Mouse (Mus musculus): ENCODE measurements at regions not wholly inside any gene's neighbourhood (a gene's known extent, or its start where the extent isn't known, plus 50 kb on each side); places are given as distances from the start of the nearest gene placed in this dataset.

DNA sequence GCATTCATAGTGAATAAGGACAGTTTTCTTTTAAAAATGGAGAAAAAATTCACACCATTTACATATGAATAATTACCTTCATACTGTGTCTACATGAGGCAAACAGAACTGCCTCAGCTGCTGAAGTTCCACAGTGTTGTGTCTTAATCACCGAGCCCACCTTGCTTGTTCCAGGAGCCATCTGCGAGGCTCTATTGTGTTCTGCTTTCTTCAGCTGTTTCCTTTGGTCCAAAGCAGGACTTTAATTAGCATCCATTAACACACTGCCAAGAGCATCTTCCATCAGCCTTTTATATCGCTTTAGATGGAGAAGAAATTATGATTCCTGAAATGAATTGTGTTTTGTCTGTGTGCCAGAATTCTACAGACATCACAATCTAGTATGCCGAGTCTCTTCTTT lies 3423.1 kb upstream of the Lrrc6 start:
- DNase-seq (ENCODE audit: extremely low spot score in 1 of 2, low spot score in 1 of 2): no peak

DNA sequence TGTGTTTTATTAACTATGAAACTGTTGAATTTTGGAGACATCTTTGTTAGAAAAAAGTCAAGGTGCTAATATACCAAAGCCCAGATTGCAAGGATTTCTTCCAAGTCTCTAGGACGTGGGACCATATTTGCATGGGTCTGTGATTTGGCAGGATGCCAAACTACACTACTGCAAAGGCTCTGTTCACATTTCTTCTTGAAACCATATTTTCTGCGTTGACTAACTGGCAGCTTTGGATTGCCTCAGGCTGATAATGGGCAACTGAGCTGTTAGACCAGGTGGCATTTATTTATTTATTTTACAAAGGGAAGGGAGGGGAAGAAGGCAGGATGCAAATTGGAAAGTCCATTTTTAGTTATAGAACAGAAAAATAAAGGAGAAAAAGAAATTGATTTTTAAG lies 3422.6 kb upstream of the Lrrc6 start:
- DNase-seq (ENCODE audit: extremely low spot score in 1 of 2, low spot score in 1 of 2): peak in 1 of 2 experiments; percentile 4

DNA sequence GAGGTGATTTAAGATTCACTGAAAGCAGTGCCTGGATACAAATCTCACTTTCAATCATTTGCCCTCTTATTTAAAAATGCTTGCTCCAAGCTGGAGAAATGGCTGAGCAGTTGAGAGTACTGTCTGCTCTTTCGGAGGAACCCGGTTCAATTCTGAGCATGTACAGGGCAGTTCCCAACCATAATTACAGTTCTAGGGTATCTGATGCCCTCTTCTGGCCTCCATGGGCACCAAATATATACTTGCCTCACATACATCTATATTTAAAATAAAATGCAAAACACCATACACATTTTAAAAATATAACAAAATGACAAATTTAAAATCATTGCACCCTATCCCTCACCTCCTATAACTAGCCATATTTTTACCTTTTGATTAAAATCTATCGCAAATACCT lies 3421.5 kb upstream of the Lrrc6 start:
- no peak for DNase-seq (ENCODE audit: extremely low spot score in 1 of 2, low spot score in 1 of 2)

DNA sequence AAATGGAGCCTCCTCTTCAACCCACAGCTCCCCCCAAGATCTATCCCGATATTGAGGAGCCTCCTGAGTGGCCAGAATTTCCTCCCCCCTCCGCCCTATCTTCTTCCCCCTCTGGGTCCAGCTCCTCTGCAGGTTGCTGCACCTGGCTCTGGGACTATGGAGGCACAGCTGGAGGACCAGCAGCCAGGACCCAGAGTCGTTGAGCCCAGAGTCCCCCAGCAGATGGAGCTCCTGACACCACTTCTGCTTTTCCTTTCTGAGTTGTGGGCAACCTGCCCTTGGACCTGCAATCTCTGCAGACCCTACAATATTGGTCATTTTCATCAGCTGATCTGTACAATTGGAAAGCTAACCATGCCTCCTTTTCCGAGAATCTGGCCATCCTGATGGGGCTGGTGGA lies 3385.1 kb upstream of the Lrrc6 start:
- no peak for DNase-seq (ENCODE audit: extremely low spot score in 1 of 2, low spot score in 1 of 2)

DNA sequence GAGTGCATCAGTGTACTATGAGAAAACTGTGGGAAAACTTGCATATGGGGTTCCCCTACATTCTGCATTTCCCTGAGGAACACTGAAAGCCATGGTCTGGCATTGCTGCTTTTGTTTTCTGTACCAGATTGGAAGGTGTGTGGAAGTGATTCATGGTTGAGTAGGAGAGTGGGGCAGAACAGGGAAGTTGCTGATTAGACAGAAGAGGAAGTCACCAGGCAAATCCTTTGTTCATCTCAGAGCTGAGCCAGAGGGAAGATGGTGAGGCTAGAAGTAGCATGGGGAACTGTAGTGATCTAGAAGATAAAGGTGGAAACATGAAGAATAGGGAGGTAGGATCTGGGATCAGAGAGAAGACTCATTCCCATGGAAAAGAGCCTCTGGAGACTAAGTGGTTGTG lies 3377.8 kb upstream of the Lrrc6 start:
- no peak for DNase-seq (ENCODE audit: extremely low spot score in 1 of 2, low spot score in 1 of 2)

DNA sequence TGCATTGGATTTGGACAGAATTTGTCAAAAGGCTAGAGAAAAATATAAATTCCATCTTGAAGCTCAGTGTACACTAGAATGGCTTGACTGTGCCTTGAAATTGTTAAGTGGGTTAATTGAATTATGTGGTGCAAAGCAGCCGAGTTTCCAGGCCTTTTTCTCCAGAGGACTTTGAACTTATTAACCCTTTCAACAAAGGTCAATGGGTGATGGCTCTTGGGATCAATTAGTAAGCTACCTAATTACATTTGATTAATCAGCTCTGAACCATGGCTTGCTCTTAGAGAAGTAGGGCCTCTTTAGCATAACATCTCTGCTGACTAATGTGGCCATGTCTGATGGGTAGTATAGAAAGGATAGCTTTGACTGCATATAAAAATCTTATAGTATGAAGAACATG lies 3352.8 kb upstream of the Lrrc6 start:
- no peak for DNase-seq (ENCODE audit: extremely low spot score in 1 of 2, low spot score in 1 of 2)

DNA sequence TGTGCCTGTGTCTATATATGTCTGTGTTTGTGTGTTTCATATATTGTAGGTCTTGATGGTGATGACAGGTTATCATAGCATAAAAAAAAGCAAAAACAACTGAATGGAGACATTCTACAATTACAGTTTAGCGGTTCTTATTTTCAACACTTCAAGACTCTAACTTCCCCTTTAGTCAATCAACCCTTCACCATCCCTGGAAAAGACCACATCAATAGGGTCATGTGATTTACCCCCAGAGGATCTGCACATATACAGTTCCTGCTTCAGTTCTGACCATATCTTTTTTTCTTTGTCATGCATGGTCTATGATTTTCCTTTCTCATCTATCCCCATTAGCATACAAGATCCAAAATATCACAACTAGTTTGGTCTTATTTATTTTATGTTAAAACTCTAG lies 3348.9 kb upstream of the Lrrc6 start:
- DNase-seq (ENCODE audit: extremely low spot score in 1 of 2, low spot score in 1 of 2): no peak
